Mouse (Mus musculus) urinary bladder, postnatal 0 days (tissue): ENCODE measurements around the gene 9130230L23Rik. TPM values are rescaled to one million over a fixed set of nuclear protein-coding genes. Genes with fewer than 3 reads are reported as not detected.

ENCODE experiments used
- microRNA-seq: library from miRNA; unstranded; fragments of <30 nt; microRNA quantifications from one replicate; pipeline ENCODE4, GENCODE M21; 2016
- polyA plus RNA-seq: library from polyadenylated mRNA; unstranded; fragments of >200 nt; fragmentation: Nextera tagmentation; extraction: Ambion mirVana; gene quantifications from 2 replicates; pipeline ENCODE4 v1.2.1, GENCODE M21; 2015

The 9130230L23Rik gene
- polyA plus RNA-seq, result 2.4 and 3.3 TPM in 2 replicates

DNA sequence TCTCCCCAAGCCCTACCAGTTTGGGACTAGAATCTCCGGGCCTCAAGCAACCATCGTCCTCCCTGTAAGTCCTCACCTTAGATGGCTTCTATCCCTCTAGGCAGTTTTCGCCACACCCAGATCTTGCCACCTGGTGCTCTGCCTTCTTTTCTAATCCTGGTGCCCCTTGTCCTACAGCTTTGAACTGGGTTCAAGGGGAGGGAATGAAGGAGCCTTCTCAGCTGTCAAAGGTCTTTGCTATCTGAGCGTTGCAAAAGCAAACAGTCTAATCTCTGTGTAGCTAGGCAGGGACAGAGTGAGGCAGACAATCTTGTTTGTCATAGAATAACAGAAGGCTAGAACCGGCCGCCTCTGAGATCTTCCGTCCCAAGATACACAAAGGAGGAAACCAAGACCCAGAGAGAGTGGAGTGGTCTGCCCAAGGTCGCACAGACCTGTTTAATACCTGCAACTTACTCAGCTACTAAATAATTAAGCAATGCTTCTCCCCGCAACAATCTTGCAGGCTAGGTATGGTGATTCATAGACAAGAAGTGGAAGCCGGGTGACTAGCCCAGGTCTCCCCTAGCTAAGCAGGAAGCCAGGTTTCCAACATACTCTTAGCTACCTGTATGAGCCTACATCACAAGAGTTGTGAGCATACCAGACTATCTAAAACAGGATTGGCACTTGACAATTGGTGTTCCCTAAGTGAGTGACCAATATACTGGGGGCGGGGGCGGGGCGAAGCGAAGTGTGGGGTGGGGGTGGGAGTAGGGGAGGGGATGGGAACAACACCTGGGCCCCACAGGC lies at the start of gene 9130230L23Rik:
TSS of gene 9130230L23Rik (minus strand) at position 152 of the 792 bp plus-strand sequence.

DNA sequence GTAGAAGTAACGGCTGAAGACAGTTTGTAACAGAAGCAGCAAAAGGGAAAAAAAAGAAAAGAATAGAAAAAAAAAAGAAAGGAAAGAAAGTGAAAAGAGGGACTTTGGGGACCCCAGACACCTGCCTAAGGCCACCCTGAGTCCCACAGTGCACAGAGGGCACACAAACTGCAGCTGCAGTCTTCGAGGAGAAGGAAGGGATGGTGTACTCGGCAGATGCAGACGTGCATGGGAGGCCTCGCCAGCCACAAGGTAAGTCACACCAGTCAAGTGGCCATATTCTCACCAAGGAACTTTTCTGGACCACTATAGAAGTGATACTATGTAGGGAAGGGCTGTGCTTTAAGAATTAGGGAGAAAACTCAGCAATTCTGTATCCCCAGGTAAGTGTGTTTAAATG lies 69.3 kb downstream of the 9130230L23Rik start, which contains the start of gene Chrna9:
TSS of gene Chrna9 (plus strand) at position 139 of the 400 bp plus-strand sequence.

Small RNAs within 50 kb of the gene (microRNA-seq; reads per million reads assigned to microRNA genes)
- not detected for gene Gm25952

Other genes starting within 250 kb of the 9130230L23Rik start
- gene N4bp2, start 240.8 kb downstream of the 9130230L23Rik start, polyA plus RNA-seq, result 9.0 and 9.8 TPM in 2 replicates
- gene Rhoh, start 143.1 kb downstream of the 9130230L23Rik start, polyA plus RNA-seq, result 0.73 and 1.6 TPM in 2 replicates
- gene Chrna9, start 69.4 kb downstream of the 9130230L23Rik start, polyA plus RNA-seq, result not detected in 2 replicates
- 24.8 and 28.9 TPM in 2 replicates for gene Rbm47, start 168.8 kb upstream of the 9130230L23Rik start, polyA plus RNA-seq